Mouse (Mus musculus): ENCODE results near the gene Tcte2. TPM values are rescaled to one million over a fixed set of nuclear protein-coding genes. Genes with fewer than 3 reads are reported as not detected.
A peak's percentile ranks its signal among the peaks of the same experiment; 100 is the strongest.

Tcte2 gene
- polyA plus RNA-seq, 1 experiment from 2014 or later: 5.6 TPM

- H3K27me3 ChIP-seq (ENCODE audit: low read depth, poor library complexity, severe bottlenecking): no peaks in the 10 kb centered on the region
- peak overlapping the region; percentile 96 for H3K4me3 ChIP-seq
- H3K9me3 ChIP-seq (replicated peaks): no peaks in the 10 kb centered on the region
- H3K27ac ChIP-seq (replicated peaks): peak overlapping the region; percentile 95
- peak; percentile 57 for DNase-seq (ENCODE audit: low spot score)
- no peaks in the 10 kb centered on the region for H3K36me3 ChIP-seq
- H3K4me1 ChIP-seq: peaks cover 40% of the 10 kb centered on the region
- under 1% methylated on average over 60 of the region's 72 CpGs for WGBS
These were observed 898 bp downstream of the Tcte2 start for GRCm38 (mm10) chr17:13760675-13761178.

GRCm38 (mm10) chr17:13759853-13760627 lies 1.6 kb downstream of the Tcte2 start, which contains the start of gene Afdn:
TSS of gene Afdn (plus strand) at chr17:13760539.
- Histone ChIP-seq H3K36me3 (no peaks in the 10 kb centered on the region), H3K4me1 (peaks cover 40% of the 10 kb centered on the region), H3K9me3 (replicated peaks) (no peaks in the 10 kb centered on the region), H3K27ac (replicated peaks) (peak within 1 kb of the TSS; percentile 95), H3K27me3 (ENCODE audit: low read depth, poor library complexity, severe bottlenecking) (no peaks in the 10 kb centered on the region), H3K4me3 (peak within 1 kb of the TSS; percentile 96)
- DNase-seq (ENCODE audit: low spot score): peak; percentile 83
- WGBS: 4% methylated on average over 108 of the region's 108 CpGs

- H3K27me3 ChIP-seq (ENCODE audit: low read depth, poor library complexity, severe bottlenecking): no peaks in the 10 kb centered on the region
These were observed 2.3 kb downstream of the Tcte2 start for GRCm38 (mm10) chr17:13759156-13759852.

GRCm38 (mm10) chr17:13758586-13758985 lies 3.0 kb downstream of the Tcte2 start:
- DNase-seq (ENCODE audit: low spot score): no peak
- Histone ChIP-seq H3K27ac (replicated peaks) (peak overlapping the region; percentile 95), H3K27me3 (ENCODE audit: low read depth, poor library complexity, severe bottlenecking) (no peaks in the 10 kb centered on the region), H3K9me3 (replicated peaks) (no peaks in the 10 kb centered on the region), H3K4me1 (peaks cover 37% of the 10 kb centered on the region), H3K4me3 (peak overlapping the region; percentile 96), H3K36me3 (no peaks in the 10 kb centered on the region)
- 38% methylated on average over 7 of the region's 7 CpGs for WGBS

More at GRCm38 (mm10) chr17:13759156-13759852, 2.3 kb downstream of the Tcte2 start:
- Histone ChIP-seq H3K4me1 (peaks cover 37% of the 10 kb centered on the region), H3K9me3 (replicated peaks) (no peaks in the 10 kb centered on the region), H3K27ac (replicated peaks) (peak overlapping the region; percentile 95), H3K4me3 (peak overlapping the region; percentile 96), H3K36me3 (no peaks in the 10 kb centered on the region)
- DNase-seq (ENCODE audit: low spot score): peak; percentile 42
- WGBS: 9% methylated on average over 13 of the region's 13 CpGs

GRCm38 (mm10) chr17:13754940-13755339 lies 6.7 kb downstream of the Tcte2 start:
- no peak overlapping the region for H3K27ac ChIP-seq (replicated peaks)
- H3K9me3 ChIP-seq (replicated peaks): no peaks in the 10 kb centered on the region
- H3K27me3 ChIP-seq (ENCODE audit: low read depth, poor library complexity, severe bottlenecking): no peaks in the 10 kb centered on the region
- 82% methylated on average over 6 of the region's 6 CpGs for WGBS
- peaks cover 17% of the 10 kb centered on the region for H3K4me1 ChIP-seq
- no peak for DNase-seq (ENCODE audit: low spot score)
- H3K4me3 ChIP-seq: no peak overlapping the region
- H3K36me3 ChIP-seq: no peaks in the 10 kb centered on the region

GRCm38 (mm10) chr17:13753918-13754317 lies 7.7 kb downstream of the Tcte2 start:
- no peak for DNase-seq (ENCODE audit: low spot score)
- no peaks in the 10 kb centered on the region for H3K36me3 ChIP-seq
- H3K9me3 ChIP-seq (replicated peaks): no peaks in the 10 kb centered on the region
- WGBS: 88% methylated on average over 4 of the region's 4 CpGs
- peaks cover 11% of the 10 kb centered on the region for H3K4me1 ChIP-seq
- H3K27ac ChIP-seq (replicated peaks): no peak overlapping the region
- H3K4me3 ChIP-seq: no peak overlapping the region
- H3K27me3 ChIP-seq (ENCODE audit: low read depth, poor library complexity, severe bottlenecking): no peaks in the 10 kb centered on the region

GRCm38 (mm10) chr17:13749027-13749426 lies 12.6 kb downstream of the Tcte2 start:
- Histone ChIP-seq H3K4me3 (no peak overlapping the region), H3K27ac (replicated peaks) (no peak overlapping the region), H3K4me1 (no peaks in the 10 kb centered on the region), H3K36me3 (no peaks in the 10 kb centered on the region), H3K27me3 (ENCODE audit: low read depth, poor library complexity, severe bottlenecking) (no peaks in the 10 kb centered on the region), H3K9me3 (replicated peaks) (no peaks in the 10 kb centered on the region)
- no peak for DNase-seq (ENCODE audit: low spot score)
- 94% methylated on average over 4 of the region's 4 CpGs for WGBS

- DNase-seq (ENCODE audit: low spot score): no peak
- Histone ChIP-seq H3K27me3 (ENCODE audit: low read depth, poor library complexity, severe bottlenecking) (no peaks in the 10 kb centered on the region), H3K4me3 (no peak overlapping the region), H3K36me3 (no peaks in the 10 kb centered on the region), H3K27ac (replicated peaks) (no peak overlapping the region), H3K4me1 (peaks cover 13% of the 10 kb centered on the region), H3K9me3 (replicated peaks) (no peaks in the 10 kb centered on the region)
- WGBS: 90% methylated on average over 9 of the region's 9 CpGs
These were observed 13.9 kb downstream of the Tcte2 start for GRCm38 (mm10) chr17:13747681-13748080.

GRCm38 (mm10) chr17:13746330-13746729 lies 15.3 kb downstream of the Tcte2 start:
- Histone ChIP-seq H3K27ac (replicated peaks) (no peak overlapping the region), H3K27me3 (ENCODE audit: low read depth, poor library complexity, severe bottlenecking) (no peaks in the 10 kb centered on the region), H3K4me1 (peaks cover 18% of the 10 kb centered on the region), H3K9me3 (replicated peaks) (no peaks in the 10 kb centered on the region), H3K36me3 (no peaks in the 10 kb centered on the region), H3K4me3 (no peak overlapping the region)
- WGBS: 73% methylated on average over 6 of the region's 6 CpGs
- DNase-seq (ENCODE audit: low spot score): no peak

- H3K27me3 ChIP-seq (ENCODE audit: low read depth, poor library complexity, severe bottlenecking): no peaks in the 10 kb centered on the region
- no peaks in the 10 kb centered on the region for H3K9me3 ChIP-seq (replicated peaks)
- no peak overlapping the region for H3K27ac ChIP-seq (replicated peaks)
- no peak overlapping the region for H3K4me3 ChIP-seq
- WGBS: 71% methylated on average over 2 of the region's 2 CpGs
- H3K36me3 ChIP-seq: no peaks in the 10 kb centered on the region
- H3K4me1 ChIP-seq: peaks cover 23% of the 10 kb centered on the region
- no peak for DNase-seq (ENCODE audit: low spot score)
These were observed 16.3 kb downstream of the Tcte2 start for GRCm38 (mm10) chr17:13745373-13745772.

- H3K27ac ChIP-seq (replicated peaks): no peak overlapping the region
- no peak for DNase-seq (ENCODE audit: low spot score)
- H3K4me1 ChIP-seq: peaks cover 26% of the 10 kb centered on the region
- no peaks in the 10 kb centered on the region for H3K36me3 ChIP-seq
- no peaks in the 10 kb centered on the region for H3K9me3 ChIP-seq (replicated peaks)
- no peaks in the 10 kb centered on the region for H3K27me3 ChIP-seq (ENCODE audit: low read depth, poor library complexity, severe bottlenecking)
- H3K4me3 ChIP-seq: no peak overlapping the region
- 88% methylated on average over 4 of the region's 4 CpGs for WGBS
These were observed 16.8 kb downstream of the Tcte2 start for GRCm38 (mm10) chr17:13744824-13745223.

- WGBS: 91% methylated on average over 6 of the region's 6 CpGs
- no peak overlapping the region for H3K27ac ChIP-seq (replicated peaks)
- DNase-seq (ENCODE audit: low spot score): no peak
- no peak overlapping the region for H3K4me3 ChIP-seq
- H3K4me1 ChIP-seq: peaks cover 26% of the 10 kb centered on the region
- H3K36me3 ChIP-seq: no peaks in the 10 kb centered on the region
- H3K27me3 ChIP-seq (ENCODE audit: low read depth, poor library complexity, severe bottlenecking): no peaks in the 10 kb centered on the region
- H3K9me3 ChIP-seq (replicated peaks): no peaks in the 10 kb centered on the region
These were observed 17.4 kb downstream of the Tcte2 start for GRCm38 (mm10) chr17:13744219-13744618.

GRCm38 (mm10) chr17:13743709-13744079 lies 17.9 kb downstream of the Tcte2 start:
- Histone ChIP-seq H3K27me3 (ENCODE audit: low read depth, poor library complexity, severe bottlenecking) (no peaks in the 10 kb centered on the region), H3K4me1 (peaks cover 26% of the 10 kb centered on the region), H3K36me3 (no peaks in the 10 kb centered on the region), H3K4me3 (no peak overlapping the region), H3K9me3 (replicated peaks) (no peaks in the 10 kb centered on the region), H3K27ac (replicated peaks) (0 out of 2 replicates have a peak overlapping the region, but pooled peaks have one; percentile 52)
- 42% methylated on average over 5 of the region's 5 CpGs for WGBS
- DNase-seq (ENCODE audit: low spot score): no peak
